Mouse (Mus musculus) testis, adult 2 months (tissue): ENCODE data around the gene Irgm2. TPM values are rescaled to one million over a fixed set of nuclear protein-coding genes. Genes with fewer than 3 reads are reported as not detected.

Experiments
- H3K27ac ChIP-seq: fragments of 200-500 bp; 2 replicates; pipeline ENCODE4 v1.5.1; 2012; ENCODE audit warnings: low read depth, low read length; ENCODE audit not compliant: control insufficient read depth, insufficient read depth
- H3K27me3 ChIP-seq: fragments of 200-500 bp; 2 replicates; pipeline ENCODE4 v1.6.1; 2012; ENCODE audit warnings: mild to moderate bottlenecking, low read length, moderate library complexity; ENCODE audit not compliant: control insufficient read depth, insufficient read depth
- H3K36me3 ChIP-seq: fragments of 200-500 bp; 2 replicates; pipeline ENCODE4 v1.6.1; 2012; ENCODE audit warnings: mild to moderate bottlenecking, low read length; ENCODE audit not compliant: control insufficient read depth, insufficient read depth
- H3K4me1 ChIP-seq: fragments of 200-500 bp; 2 replicates; pipeline ENCODE4 v1.6.1; 2012; ENCODE audit warnings: low read length; ENCODE audit not compliant: control insufficient read depth, insufficient read depth
- H3K4me3 ChIP-seq: fragments of 200-500 bp; 2 replicates; pipeline ENCODE4 v1.5.1; 2012; ENCODE audit warnings: low read depth, mild to moderate bottlenecking, low read length, moderate library complexity, mixed read lengths; ENCODE audit not compliant: control insufficient read depth
- CTCF ChIP-seq: fragments of 200-500 bp; IDR thresholded peaks from 2 replicates; pipeline ENCODE4 v1.5.1; 2012; ENCODE audit warnings: low read depth, mild to moderate bottlenecking, inconsistent platforms, low read length, moderate library complexity; ENCODE audit not compliant: control insufficient read depth, insufficient read depth, insufficient replicate concordance
- POLR2A ChIP-seq: fragments of 200-500 bp; IDR thresholded peaks from 2 replicates; pipeline ENCODE4 v1.6.1; 2012; ENCODE audit warnings: low read depth, mild to moderate bottlenecking, inconsistent platforms, low read length, moderate library complexity; ENCODE audit not compliant: control insufficient read depth
- polyA plus RNA-seq: library from polyadenylated mRNA; depleted of rRNA; stranded (reverse); fragments of >200 nt; gene quantifications from 2 replicates; pipeline ENCODE4 v1.2.3, GENCODE M21; 2012

Irgm2 gene
- polyA plus RNA-seq, 1 experiment, result 0.79 TPM

DNA sequence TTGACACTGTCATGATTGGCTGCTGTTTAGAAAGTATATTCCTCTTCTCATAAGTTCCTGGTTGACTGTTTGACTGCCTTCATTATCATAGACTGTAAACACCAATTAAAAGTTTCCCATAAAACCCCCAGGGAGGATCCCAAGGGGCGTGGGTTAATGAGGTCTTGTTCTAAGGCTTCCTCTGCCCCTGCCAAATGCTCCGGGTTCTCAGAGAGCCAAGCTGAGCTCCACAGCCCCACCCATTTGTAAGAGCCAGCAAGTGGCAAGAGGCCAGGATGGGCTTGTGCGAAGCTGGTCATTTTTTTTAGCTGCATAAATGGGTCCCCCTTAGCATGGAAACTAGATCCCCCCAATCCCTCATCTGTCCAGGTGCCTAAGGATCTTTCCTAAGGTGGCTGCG, 47.9 kb downstream of the Irgm2 start:
- Histone ChIP-seq H3K36me3 (no peaks in the 10 kb centered on the region), H3K4me1 (no peaks in the 10 kb centered on the region), H3K27me3 (no peaks in the 10 kb centered on the region), H3K4me3 (no peak overlapping the region), H3K27ac (no peak overlapping the region)
- TF ChIP-seq CTCF (no peak), POLR2A (no peak)

DNA sequence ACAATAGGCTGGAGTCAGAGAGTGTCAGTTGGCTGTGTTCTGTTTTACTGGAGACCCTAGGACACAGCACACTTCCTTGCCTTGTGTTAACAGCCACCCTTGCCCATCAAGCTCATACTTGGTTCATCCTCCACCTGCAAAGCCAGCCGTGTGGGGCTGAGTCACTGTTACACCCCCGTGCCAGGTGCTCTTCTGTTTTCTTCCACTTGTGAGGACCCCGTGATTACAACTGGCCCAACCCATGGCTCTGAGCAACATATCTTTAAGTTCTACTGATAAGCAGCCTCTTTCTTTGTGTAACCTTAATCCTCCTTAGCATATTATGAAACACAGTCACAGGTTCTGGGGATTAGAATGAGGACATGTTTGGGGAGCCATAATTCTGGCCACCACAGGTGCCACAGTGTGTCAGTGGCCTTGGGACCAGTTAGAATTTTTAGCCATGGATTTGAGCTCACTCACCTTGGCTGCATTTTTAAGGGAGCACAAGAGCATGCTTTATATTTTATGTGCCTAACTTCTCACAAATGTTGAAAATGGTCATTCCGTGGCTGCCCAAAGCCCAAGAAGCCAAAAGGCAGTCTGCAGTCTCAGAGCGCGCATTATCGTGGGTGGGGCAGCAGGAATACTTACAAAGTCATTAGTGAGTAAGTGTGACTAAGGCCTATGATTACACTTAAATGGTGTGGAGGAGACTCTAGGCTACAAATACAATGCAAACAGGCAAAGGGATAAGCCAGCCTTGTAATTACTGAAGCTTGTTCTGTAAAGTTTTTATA, 50.0 kb downstream of the Irgm2 start:
- H3K36me3 ChIP-seq, result no peaks in the 10 kb centered on the region
- no peak for TF ChIP-seq POLR2A
- TF ChIP-seq CTCF, result no peak

DNA sequence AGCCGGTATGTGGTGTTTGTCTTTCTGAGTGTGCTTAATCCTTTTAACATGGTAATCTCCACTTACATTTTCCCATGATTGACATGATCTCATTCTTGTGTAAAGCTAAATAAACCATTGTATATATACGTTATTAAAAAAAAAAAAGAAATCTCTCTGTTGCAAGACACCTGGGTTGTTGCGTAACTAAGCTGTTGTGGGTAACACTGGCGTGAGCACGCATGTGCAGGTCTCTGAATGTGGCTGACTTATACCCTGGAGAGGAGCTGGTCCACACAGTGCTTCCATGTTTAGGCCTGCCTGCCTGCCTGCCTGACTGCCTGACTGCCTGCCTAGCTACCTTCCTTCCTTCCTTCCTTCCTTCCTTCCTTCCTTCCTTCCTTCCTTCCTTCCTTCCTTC, 51.1 kb downstream of the Irgm2 start:
- Histone ChIP-seq H3K36me3 (no peaks in the 10 kb centered on the region), H3K4me3 (no peak overlapping the region), H3K27ac (no peak overlapping the region), H3K27me3 (no peaks in the 10 kb centered on the region), H3K4me1 (no peaks in the 10 kb centered on the region)
- TF ChIP-seq POLR2A, result no peak
- no peak for TF ChIP-seq CTCF

More for the DNA sequence above, 50.0 kb downstream of the Irgm2 start:
- H3K4me3 ChIP-seq, result no peak overlapping the region
- H3K27ac ChIP-seq, result no peak overlapping the region
- H3K27me3 ChIP-seq, result no peaks in the 10 kb centered on the region
- H3K4me1 ChIP-seq, result no peaks in the 10 kb centered on the region

DNA sequence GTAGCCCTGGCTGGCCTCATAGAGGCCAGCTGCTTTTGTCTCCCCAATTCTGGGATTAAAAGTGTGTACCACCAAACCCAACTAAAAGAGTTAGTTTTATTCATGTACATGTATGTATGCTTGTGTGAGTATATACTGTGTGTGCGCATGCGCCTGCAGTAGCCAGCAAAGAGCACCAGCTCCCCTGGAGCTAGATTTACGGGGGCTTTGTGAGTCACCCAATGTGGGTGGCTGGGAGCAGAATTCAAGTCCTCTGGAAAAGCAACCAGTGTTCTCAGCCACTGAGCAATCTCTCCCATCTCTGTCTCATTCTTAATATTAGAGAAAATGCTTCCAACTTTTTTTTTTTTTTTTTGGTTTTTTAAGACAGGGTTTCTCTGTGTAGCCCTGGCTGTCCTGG, 55.0 kb downstream of the Irgm2 start:
- Histone ChIP-seq H3K4me1 (no peaks in the 10 kb centered on the region), H3K4me3 (no peak overlapping the region), H3K36me3 (no peaks in the 10 kb centered on the region), H3K27ac (no peak overlapping the region), H3K27me3 (no peaks in the 10 kb centered on the region)
- TF ChIP-seq CTCF (no peak), POLR2A (no peak)

DNA sequence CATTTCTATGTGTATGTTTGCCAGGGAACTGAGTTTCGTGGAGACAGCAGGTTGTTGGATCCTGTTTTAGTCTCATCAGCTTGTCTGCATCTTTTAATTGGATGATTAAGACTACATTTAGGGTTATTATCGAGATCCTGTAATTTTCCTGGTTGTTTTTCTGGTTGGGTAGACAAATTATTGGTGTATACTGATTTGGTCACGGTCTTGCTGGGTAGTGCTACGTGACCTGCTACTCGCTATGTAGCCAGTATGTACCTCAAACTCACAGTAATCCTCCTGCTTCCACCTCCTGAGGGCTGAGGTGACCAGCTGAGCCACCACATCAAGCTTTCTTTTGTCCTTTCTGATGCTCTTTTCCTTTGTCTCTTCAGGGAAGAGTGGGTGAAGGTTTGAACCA, 58.4 kb downstream of the Irgm2 start:
- H3K4me3 ChIP-seq, result no peak overlapping the region
- H3K27me3 ChIP-seq, result no peaks in the 10 kb centered on the region
- H3K36me3 ChIP-seq, result no peaks in the 10 kb centered on the region
- H3K27ac ChIP-seq, result no peak overlapping the region
- no peak for TF ChIP-seq CTCF
- TF ChIP-seq POLR2A, result no peak
- no peaks in the 10 kb centered on the region for H3K4me1 ChIP-seq

DNA sequence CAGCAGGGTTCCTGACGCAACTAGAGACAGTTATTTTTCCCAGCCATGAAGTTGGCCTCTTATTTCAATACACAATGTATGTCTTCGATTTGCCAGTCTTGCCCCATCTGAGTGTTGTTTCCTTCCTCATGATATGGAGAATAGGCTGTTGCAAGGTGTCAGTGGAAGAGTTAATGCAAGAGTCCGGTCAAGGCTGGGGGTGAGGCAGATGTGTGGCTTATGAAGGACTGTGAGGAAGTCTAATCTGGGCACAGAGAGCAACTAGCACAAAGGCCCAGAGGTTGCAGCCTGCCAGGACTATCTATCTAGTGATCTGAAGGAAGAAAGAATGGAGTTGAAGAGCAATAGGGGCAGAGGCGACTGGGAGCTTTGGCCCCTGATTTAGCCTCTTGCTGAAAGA, 60.7 kb downstream of the Irgm2 start:
- Histone ChIP-seq H3K4me1 (no peaks in the 10 kb centered on the region), H3K27me3 (no peaks in the 10 kb centered on the region)

DNA sequence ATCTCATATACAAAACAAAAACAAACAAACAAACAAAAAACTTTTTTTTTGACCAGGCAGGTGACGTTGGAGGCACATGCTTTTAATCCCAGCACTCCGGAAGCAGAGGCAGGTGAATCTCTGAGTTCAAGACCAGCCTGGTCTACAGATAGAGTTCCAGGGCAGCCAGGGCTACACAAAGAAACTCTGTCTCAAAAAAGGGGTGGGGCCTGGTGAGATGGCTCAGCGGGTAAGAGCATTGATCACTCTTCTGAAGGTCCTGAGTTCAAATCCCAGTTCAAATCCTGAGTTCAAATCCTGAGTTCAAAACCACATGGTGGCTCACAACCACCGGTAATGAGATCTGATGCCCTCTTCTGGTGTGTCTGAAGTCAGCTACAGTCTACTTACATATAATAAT, 62.4 kb downstream of the Irgm2 start:
- TF ChIP-seq CTCF (no peak), POLR2A (no peak)
- H3K27ac ChIP-seq, result no peak overlapping the region

More for the DNA sequence above, 60.7 kb downstream of the Irgm2 start:
- no peak overlapping the region for H3K27ac ChIP-seq
- TF ChIP-seq CTCF (no peak), POLR2A (no peak)
- H3K4me3 ChIP-seq, result no peak overlapping the region
- H3K36me3 ChIP-seq, result no peaks in the 10 kb centered on the region

More for the DNA sequence above, 62.4 kb downstream of the Irgm2 start:
- no peaks in the 10 kb centered on the region for H3K27me3 ChIP-seq
- no peaks in the 10 kb centered on the region for H3K36me3 ChIP-seq
- no peaks in the 10 kb centered on the region for H3K4me1 ChIP-seq
- no peak overlapping the region for H3K4me3 ChIP-seq
